25 mouse cellular contexts compared by ENCODE assay signal in genomic region chr11:78611273-78611672, GRCm38 (mm10).
"Had no signal": no experiment of that assay in that cellular context is flagged by ENCODE, and none has a peak within 500 bp of the region (broad histone marks: within the 10 kb centered on the region; RNA-seq: fewer than 3 reads in every experiment).

No protein-coding gene starts in this region.

- H3K36me3 ChIP-seq: hindbrain, embryonic 15.5 days had no signal

- DNase-seq: gastrocnemius, adult 2 months; gastrocnemius, postnatal 10 days; gastrocnemius, postnatal 25 days; heart, adult 18-20 months; heart, postnatal 14 days; heart, postnatal 36 days; kidney, adult 11 months; kidney, adult 2 months; kidney, adult 9 months; kidney, postnatal 14 days; kidney, postnatal 36 days; layer of hippocampus, adult 9-11 months; layer of hippocampus, postnatal 36 days; left cerebral cortex, postnatal 4 days had no signal

- H3K27ac ChIP-seq: gastrocnemius, adult 2 months; heart, embryonic 13.5 days; heart, embryonic 15.5 days; hindbrain, embryonic 13.5 days; hindbrain, embryonic 15.5 days; hindbrain, postnatal 0 days; kidney, embryonic 15.5 days; kidney, postnatal 0 days; limb, embryonic 13.5 days; limb, embryonic 15.5 days had no signal

- H3K27me3 ChIP-seq: heart, embryonic 13.5 days; heart, embryonic 15.5 days; hindbrain, embryonic 13.5 days; hindbrain, embryonic 15.5 days; kidney, embryonic 15.5 days; limb, embryonic 13.5 days; limb, embryonic 15.5 days had no signal

- H3K9me3 ChIP-seq: heart, embryonic 13.5 days; heart, embryonic 15.5 days; hindbrain, embryonic 13.5 days; hindbrain, embryonic 15.5 days; kidney, embryonic 15.5 days; limb, embryonic 13.5 days; limb, embryonic 15.5 days had no signal

- H3K4me2 ChIP-seq: heart, embryonic 11.5 days; heart, embryonic 13.5 days; heart, embryonic 15.5 days; hindbrain, embryonic 13.5 days; hindbrain, embryonic 15.5 days; kidney, embryonic 15.5 days; limb, embryonic 13.5 days; limb, embryonic 15.5 days had no signal

- H3K4me1 ChIP-seq: hindbrain, embryonic 13.5 days; hindbrain, embryonic 15.5 days; kidney, embryonic 15.5 days; limb, embryonic 13.5 days; limb, embryonic 15.5 days had no signal

- ATAC-seq: hindbrain, postnatal 0 days; intestine, embryonic 16.5 days had no signal

- H3K4me3 ChIP-seq: gastrocnemius, adult 2 months; heart, embryonic 13.5 days; heart, embryonic 15.5 days; hindbrain, embryonic 13.5 days; hindbrain, embryonic 15.5 days; kidney, embryonic 15.5 days; limb, embryonic 13.5 days; limb, embryonic 15.5 days had no signal

- H3K9ac ChIP-seq: heart, embryonic 13.5 days; heart, embryonic 15.5 days; hindbrain, embryonic 13.5 days; hindbrain, embryonic 15.5 days; kidney, embryonic 15.5 days; limb, embryonic 13.5 days; limb, embryonic 15.5 days had no signal
